Mouse (Mus musculus) cortical plate, adult 2 months (tissue): ENCODE results near the gene 1700001P01Rik.

Source experiments
- CTCF ChIP-seq: fragments of 200-500 bp; IDR thresholded peaks from 2 replicates; pipeline ENCODE4 v1.5.1; 2011; ENCODE audit warnings: mild to moderate bottlenecking, control low read depth, low read length; ENCODE audit not compliant: insufficient read depth; ENCODE audit errors: extremely low read depth
- POLR2A ChIP-seq: fragments of 200-500 bp; IDR thresholded peaks from 2 replicates; pipeline ENCODE4 v1.6.1; 2011; ENCODE audit warnings: mild to moderate bottlenecking, low read length, control low read depth; ENCODE audit not compliant: insufficient read depth; ENCODE audit errors: extremely low read depth

GRCm38 (mm10) chr11:97748496-97748895 lies 27.2 kb downstream of the 1700001P01Rik start:
- TF ChIP-seq POLR2A (no peak), CTCF (no peak)
